Mouse (Mus musculus): Measurements from ENCODE around the gene Ccl21b.
"Not testable (repeated sequence)": the region's sequence is repeated elsewhere in the genome, so short reads cannot be mapped to it uniquely, and the experiment has no call there.

The Ccl21b gene

GRCm38 (mm10) chr4:42255467-42255866 is at the start of gene Ccl21b:
Ccl21b (plus strand) TSS chr4:42255767.
- DNase-seq (ENCODE audit: low spot score in 2 of 2) = not testable (repeated sequence)

- not testable (repeated sequence) for DNase-seq (ENCODE audit: low spot score in 2 of 2)
These were observed 15.2 kb upstream of the Ccl21b start, which contains the start of gene Gm10600 for GRCm38 (mm10) chr4:42240339-42240738. Gm10600 (plus strand) TSS chr4:42240639.

GRCm38 (mm10) chr4:42293967-42294366 is 38.4 kb downstream of the Ccl21b start, which contains the start of gene Gm21953:
Gm21953 (plus strand) TSS chr4:42294267.
- not testable (repeated sequence) for DNase-seq (ENCODE audit: low spot score in 2 of 2)

All from frontal cortex, postnatal 14 days (tissue).